Mouse (Mus musculus) cerebellum, postnatal 4 days (tissue): ENCODE measurements around the gene Rab36.

Source experiments
- DNase-seq, 2 experiments: peaks; one replicate each; pipeline ENCODE4 v3.0.0; 2022; ENCODE audit warnings: low spot score in 2 of 2, mixed read lengths in 1 of 2

Gene Rab36

GRCm38 (mm10) chr10:75044459-75044858 lies 7.6 kb downstream of the Rab36 start:
- DNase-seq: no peak

GRCm38 (mm10) chr10:75045831-75046230 lies 9.0 kb downstream of the Rab36 start:
- no peak for DNase-seq

GRCm38 (mm10) chr10:75048711-75049110 lies 11.9 kb downstream of the Rab36 start:
- no peak for DNase-seq

GRCm38 (mm10) chr10:75051364-75052074 lies 14.7 kb downstream of the Rab36 start:
- DNase-seq: no peak

- DNase-seq: no peak
Measured at GRCm38 (mm10) chr10:75052902-75053301, 16.0 kb downstream of the Rab36 start.

GRCm38 (mm10) chr10:75053655-75054054 lies 16.8 kb downstream of the Rab36 start:
- DNase-seq: no peak

GRCm38 (mm10) chr10:75054125-75054524 lies 17.3 kb downstream of the Rab36 start:
- no peak for DNase-seq

GRCm38 (mm10) chr10:75055672-75056071 lies 18.8 kb downstream of the Rab36 start:
- no peak for DNase-seq

- DNase-seq: no peak
Measured at GRCm38 (mm10) chr10:75056255-75056654, 19.4 kb downstream of the Rab36 start.

GRCm38 (mm10) chr10:75058336-75058735 lies 21.5 kb downstream of the Rab36 start:
- no peak for DNase-seq

- DNase-seq: no peak
Measured at GRCm38 (mm10) chr10:75058761-75059395, 22.0 kb downstream of the Rab36 start.

- DNase-seq: peak; percentile 54 to 70
Measured at GRCm38 (mm10) chr10:75059396-75059795, 22.5 kb downstream of the Rab36 start.

GRCm38 (mm10) chr10:75060217-75060842 lies 23.5 kb downstream of the Rab36 start, which contains the start of gene Bcr:
Gene Bcr (plus strand): TSS chr10:75060592.
- peak; percentile 51 to 73 for DNase-seq

- peak in 1 of 2 experiments; percentile 47 for DNase-seq
Measured at GRCm38 (mm10) chr10:75060843-75061235, 24.0 kb downstream of the Rab36 start.

- DNase-seq: no peak
Measured at GRCm38 (mm10) chr10:75061341-75062188, 24.7 kb downstream of the Rab36 start.

- DNase-seq: no peak
Measured at GRCm38 (mm10) chr10:75062189-75062561, 25.3 kb downstream of the Rab36 start.

- no peak for DNase-seq
Measured at GRCm38 (mm10) chr10:75062621-75063020, 25.8 kb downstream of the Rab36 start.

GRCm38 (mm10) chr10:75063301-75063965 lies 26.6 kb downstream of the Rab36 start:
- no peak for DNase-seq

- DNase-seq: no peak
Measured at GRCm38 (mm10) chr10:75065691-75066090, 28.8 kb downstream of the Rab36 start.

- no peak for DNase-seq
Measured at GRCm38 (mm10) chr10:75067446-75067845, 30.6 kb downstream of the Rab36 start.

GRCm38 (mm10) chr10:75068086-75068485 lies 31.2 kb downstream of the Rab36 start:
- no peak for DNase-seq
